Mouse (Mus musculus) small intestine, adult 2 months (tissue): ENCODE results near the gene Pigv.

Experiments used
- CTCF ChIP-seq: fragments of 200-500 bp; IDR thresholded peaks from 2 replicates; pipeline ENCODE4 v1.5.1; 2012; ENCODE audit warnings: low read depth, mild to moderate bottlenecking, control low read depth, inconsistent platforms, low read length, moderate library complexity, mixed read lengths; ENCODE audit not compliant: insufficient replicate concordance, insufficient read length; ENCODE audit errors: extremely low read depth
- POLR2A ChIP-seq: fragments of 200-500 bp; IDR thresholded peaks from 2 replicates; pipeline ENCODE4 v1.6.1; 2012; ENCODE audit warnings: low read depth, mild to moderate bottlenecking, control low read depth, inconsistent platforms, low read length, moderate library complexity

GRCm38 (mm10) chr4:133617936-133618335 lies 54.5 kb downstream of the Pigv start:
- TF ChIP-seq POLR2A (no peak), CTCF (no peak)
